Mouse (Mus musculus): ENCODE data around the gene Ctns.

Ctns gene

DNA sequence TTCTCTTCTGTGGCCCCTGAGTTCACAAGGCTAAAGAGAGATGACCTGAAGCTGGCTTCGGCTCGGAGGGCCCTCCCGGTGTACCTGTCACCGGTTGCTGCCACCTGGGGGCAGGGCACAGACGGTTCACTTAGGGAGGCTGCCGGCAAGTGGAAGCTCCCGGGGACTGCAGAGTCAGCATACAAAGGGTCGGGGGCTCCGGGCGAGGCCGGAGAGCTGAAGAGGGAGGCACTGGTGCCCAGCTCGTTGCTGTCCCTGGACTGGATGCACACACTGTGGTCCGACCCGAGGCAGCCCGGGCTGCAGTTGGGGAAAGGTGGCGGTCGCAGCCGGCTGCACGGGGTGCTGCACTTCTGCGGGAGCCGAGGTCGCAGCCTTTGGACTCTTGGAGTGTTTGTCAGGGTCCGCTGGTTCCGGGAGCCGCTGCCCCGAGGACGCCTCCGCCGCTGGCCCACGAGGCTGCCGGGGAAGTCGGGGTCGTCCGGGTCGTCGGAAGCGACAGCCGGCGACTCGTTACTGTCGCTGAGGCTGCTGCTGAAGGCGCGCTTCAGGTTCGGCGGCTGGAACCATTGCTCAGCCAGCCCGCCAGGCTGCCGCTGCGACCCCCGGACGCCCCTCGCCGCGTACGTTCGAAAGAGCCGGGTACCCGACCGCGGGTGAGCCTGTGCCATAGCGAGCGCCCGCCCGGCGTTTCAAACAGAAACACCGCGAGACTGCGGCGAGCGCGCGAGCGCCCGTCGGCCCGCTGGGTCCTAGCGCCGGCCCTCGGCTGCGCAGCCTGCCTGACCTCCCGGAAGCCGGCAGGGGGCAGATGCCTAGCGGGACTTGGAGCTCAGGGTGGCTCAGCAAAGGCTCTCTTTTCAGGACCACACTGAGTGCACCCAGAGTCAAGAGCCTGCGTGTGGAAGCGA, 61.0 kb downstream of the Ctns start, which contains the start of gene Haspin:
Gene Haspin, minus strand, starts transcription at position 704 of the 911 bp plus-strand sequence.
- peak; percentile 87 to 93 for DNase-seq (ENCODE audit: low spot score in 2 of 2)

DNA sequence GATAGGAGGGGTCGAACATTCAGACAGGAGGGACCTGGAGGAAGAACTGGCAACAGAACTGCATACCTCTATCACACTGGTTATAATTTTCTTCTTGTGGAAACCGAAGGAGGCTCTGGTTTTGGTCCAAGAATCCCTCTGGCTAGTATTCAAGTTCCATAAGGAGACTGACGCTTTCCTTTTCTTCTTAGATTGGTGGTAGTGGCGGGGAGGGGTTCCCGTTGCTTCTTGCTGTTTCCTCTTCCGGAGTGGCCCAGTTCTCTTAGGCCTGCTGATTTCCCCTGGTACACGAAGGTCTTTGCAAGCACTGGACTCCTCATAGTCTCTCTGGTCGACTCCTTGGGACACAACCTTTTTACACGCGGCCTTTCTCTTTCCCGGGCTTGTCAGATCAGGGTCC, 61.7 kb downstream of the Ctns start:
- peak in 1 of 2 experiments; percentile 7 for DNase-seq (ENCODE audit: low spot score in 2 of 2)

DNA sequence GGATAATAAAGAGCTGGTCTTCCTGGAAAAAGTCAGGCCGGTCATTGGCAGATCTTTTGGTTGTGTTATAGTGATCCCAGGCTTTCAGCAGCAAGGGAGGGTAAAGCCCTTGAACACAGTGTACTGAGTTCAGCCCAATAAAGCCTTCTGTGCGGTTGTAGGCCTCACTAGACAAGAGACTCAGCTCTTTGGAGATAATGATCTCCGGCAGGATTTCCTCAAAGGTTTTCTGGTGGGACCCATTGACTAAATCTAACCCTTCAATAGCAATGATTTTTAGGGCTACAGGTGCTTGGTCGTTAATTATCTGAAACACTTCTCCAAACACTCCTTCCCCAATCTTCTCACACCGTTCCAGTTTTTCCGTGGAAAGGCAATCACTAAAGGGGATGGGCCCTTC, 62.3 kb downstream of the Ctns start:
- DNase-seq (ENCODE audit: low spot score in 2 of 2), result no peak

DNA sequence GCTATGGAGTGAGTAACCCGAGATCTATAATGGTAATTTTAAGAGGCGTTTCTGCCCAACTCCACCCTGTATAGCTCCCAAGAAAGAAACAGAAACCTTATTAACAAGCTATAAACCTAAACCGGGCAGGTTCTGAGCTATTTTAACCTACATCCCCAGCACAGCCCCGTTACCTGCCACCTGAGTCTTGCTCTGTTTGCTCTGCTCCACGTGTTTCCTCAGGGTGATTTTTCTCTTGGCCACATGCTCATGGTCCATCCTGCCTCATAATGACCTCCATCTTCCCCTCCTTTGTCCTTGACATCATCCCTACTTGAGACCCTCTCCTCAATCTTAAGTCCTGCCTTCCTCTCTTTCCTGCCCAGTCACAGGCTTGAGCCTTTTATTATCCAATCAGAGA, 64.6 kb downstream of the Ctns start:
- DNase-seq (ENCODE audit: low spot score in 2 of 2), result no peak

All from spleen, postnatal 14 days (tissue).